9 mouse cellular contexts compared by ENCODE assay signal in the genomic region with DNA sequence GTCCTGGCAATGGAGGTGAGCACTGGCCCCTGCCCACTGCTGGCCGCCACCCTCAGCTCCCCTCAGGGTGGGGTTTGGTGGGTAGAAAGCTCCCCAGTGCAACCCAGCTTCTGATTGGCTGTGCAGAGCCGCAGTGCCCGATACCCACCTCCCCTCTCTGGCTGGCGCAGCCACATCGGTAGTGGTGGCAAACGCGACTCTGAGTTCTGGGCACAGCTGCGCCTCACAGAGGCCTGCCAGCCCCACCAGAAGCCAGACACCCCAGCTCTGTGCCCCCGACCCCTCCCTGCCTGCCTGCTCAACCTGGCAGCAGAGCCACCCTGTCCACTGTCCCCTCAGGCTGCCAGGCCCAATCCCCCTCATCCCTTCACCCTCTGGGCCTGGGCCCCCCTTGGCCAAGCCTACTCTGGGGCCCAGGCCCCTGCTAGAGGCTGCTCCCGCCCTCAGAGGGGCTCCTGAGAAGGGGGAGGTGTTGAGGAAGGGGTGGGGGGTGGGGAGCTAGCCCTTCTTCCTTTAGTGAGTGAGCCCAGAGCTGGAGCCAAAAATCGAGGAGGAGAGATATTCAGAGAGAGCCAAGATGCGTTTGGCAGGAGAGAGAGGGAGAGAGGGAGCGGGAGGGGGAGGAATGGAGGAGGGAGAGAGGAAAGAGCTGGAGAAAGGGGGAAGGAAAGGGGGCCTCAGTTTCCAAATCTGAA. TPM values are rescaled to one million over a fixed set of nuclear protein-coding genes. Genes with fewer than 3 reads are reported as not detected.
DNase-seq lines count a peak whose midpoint lies in the region; ATAC-seq and TF ChIP-seq lines count a peak whose summit lies in the region.
"Had no signal": no experiment of that assay in that cellular context is flagged by ENCODE, and none has a peak within 500 bp of the region (broad histone marks: within the 10 kb centered on the region; RNA-seq: fewer than 3 reads in every experiment).

No protein-coding gene starts in this region.

- peak overlapping the region; percentile 97 for H3K27ac ChIP-seq in layer of hippocampus, adult 2 months
- peak overlapping the region; percentile 78; the same call in 1 of the 2 replicates for H3K27ac ChIP-seq in stomach, embryonic 14.5 days (ENCODE audit: low read length)
- H3K27ac ChIP-seq: macrophage had no signal

- H3K4me2 ChIP-seq in stomach, embryonic 14.5 days (replicated peaks; ENCODE audit: low read depth, low read length): peak overlapping the region; percentile 34; the same call in 1 of the 2 replicates

- no peaks in the 10 kb centered on the region for H3K9me3 ChIP-seq in stomach, embryonic 14.5 days (ENCODE audit: control insufficient read depth, low read depth, low read length)

- no peak overlapping the region; the same call in 1 of the 2 replicates for H3K9ac ChIP-seq in stomach, embryonic 14.5 days (replicated peaks; ENCODE audit: low read depth, low read length)

- WGBS in stomach, embryonic 14.5 days: 55% methylated on average over 13 of the region's 13 CpGs

- peak overlapping the region; percentile 43 for H3K4me3 ChIP-seq in layer of hippocampus, adult 2 months
- no peak overlapping the region for H3K4me3 ChIP-seq in stomach, embryonic 14.5 days (ENCODE audit: low read depth, low read length)

- peaks cover 11% of the 10 kb centered on the region; the same call in 1 of the 2 replicates for H3K27me3 ChIP-seq in stomach, embryonic 14.5 days (ENCODE audit: control insufficient read depth, insufficient read depth, low read length)

- TF ChIP-seq CTCF in layer of hippocampus, adult 2 months (conservative IDR thresholded peaks at IDR 0.05): no peak

- peaks cover 12% of the 10 kb centered on the region for H3K36me3 ChIP-seq in stomach, embryonic 14.5 days (ENCODE audit: control insufficient read depth, insufficient read depth, low read length)

- H3K4me1 ChIP-seq in stomach, embryonic 14.5 days (ENCODE audit: control insufficient read depth, insufficient read depth, low read length): peaks cover 45% of the 10 kb centered on the region

- peak; percentile 59; the same call in 1 of the 2 replicates for ATAC-seq in stomach, embryonic 14.5 days (ENCODE audit: insufficient number of reproducible peaks, insufficient read depth, low FRiP score, low read depth)
- ATAC-seq in megakaryocyte, adult 5-6 weeks (ENCODE audit: poor library complexity, severe bottlenecking): no peak

- peak; percentile 66 for DNase-seq in kidney, postnatal 10 days
- no peak for DNase-seq in kidney, adult 8-10 months
- DNase-seq in cerebellum, adult 11 months: peak; percentile 59
- peak; percentile 80 for DNase-seq in gastrocnemius, adult 18-20 months (ENCODE audit: low spot score)
- DNase-seq in layer of hippocampus, adult 2 months (ENCODE audit: low spot score in 2 of 2): peak; percentile 71 to 86
- DNase-seq in natural killer cell, adult 2 months (ENCODE audit: low spot score in 2 of 2): no peak

RNA-seq across cellular contexts. Expression of a gene that starts 6.2 kb away (rescaled TPM):
- 100 to 1,000 TPM; 481 to 528 TPM for total RNA-seq in gastrocnemius, adult 18-20 months (2021)
- 100 to 1,000 TPM; 408 to 482 TPM for total RNA-seq in layer of hippocampus, adult 2 months (2021)
- 37.8 and 40.5 TPM in 2 replicates for polyA plus RNA-seq in stomach, embryonic 14.5 days (2014; fragmentation: Nextera tagmentation; extraction: Ambion mirVana)
- 23.8 and 26.9 TPM in 2 replicates for total RNA-seq in megakaryocyte, adult 5-6 weeks (2015)
- 7.7 and 17.0 TPM in 2 replicates for total RNA-seq in megakaryocyte, adult 5-6 weeks (2017)

RNA-seq across cellular contexts. Expression of a gene that starts 28.7 kb away (rescaled TPM):
- 10 to 100 TPM; 12.8 to 12.9 TPM for total RNA-seq in gastrocnemius, adult 18-20 months (2021)
- total RNA-seq in layer of hippocampus, adult 2 months (2021): 10 to 100 TPM; 11.9 TPM
- polyA plus RNA-seq in stomach, embryonic 14.5 days (2014; fragmentation: Nextera tagmentation; extraction: Ambion mirVana): 7.1 and 7.6 TPM in 2 replicates
- 1.4 and 2.6 TPM in 2 replicates for total RNA-seq in megakaryocyte, adult 5-6 weeks (2015)
- 0.28 and 4.4 TPM in 2 replicates for total RNA-seq in megakaryocyte, adult 5-6 weeks (2017)

RNA-seq across cellular contexts. Expression of a gene that starts 37.4 kb away (rescaled TPM):
- total RNA-seq in gastrocnemius, adult 18-20 months (2021): 10 to 100 TPM; 22.9 to 24.2 TPM
- 10 to 100 TPM; 23.3 to 26.1 TPM for total RNA-seq in layer of hippocampus, adult 2 months (2021)
- 49.5 and 50.5 TPM in 2 replicates for polyA plus RNA-seq in stomach, embryonic 14.5 days (2014; fragmentation: Nextera tagmentation; extraction: Ambion mirVana)
- total RNA-seq in megakaryocyte, adult 5-6 weeks (2015): 6.3 and 6.6 TPM in 2 replicates
- 13.9 and 20.5 TPM in 2 replicates for total RNA-seq in megakaryocyte, adult 5-6 weeks (2017)

RNA-seq across cellular contexts. Expression of a gene that starts 46.5 kb away (rescaled TPM):
- 100 to 1,000 TPM; 171 to 176 TPM for total RNA-seq in gastrocnemius, adult 18-20 months (2021)
- total RNA-seq in layer of hippocampus, adult 2 months (2021): 10 to 100 TPM; 63.4 to 75.9 TPM
- polyA plus RNA-seq in stomach, embryonic 14.5 days (2014; fragmentation: Nextera tagmentation; extraction: Ambion mirVana): 119 and 125 TPM in 2 replicates
- 35.6 and 36.9 TPM in 2 replicates for total RNA-seq in megakaryocyte, adult 5-6 weeks (2015)
- total RNA-seq in megakaryocyte, adult 5-6 weeks (2017): 27.6 and 29.5 TPM in 2 replicates

RNA-seq across cellular contexts. Expression of a gene that starts 52.8 kb away (rescaled TPM):
- 100 to 1,000 TPM; 145 to 160 TPM for total RNA-seq in gastrocnemius, adult 18-20 months (2021)
- total RNA-seq in layer of hippocampus, adult 2 months (2021): 100 to 1,000 TPM; 457 to 504 TPM
- polyA plus RNA-seq in stomach, embryonic 14.5 days (2014; fragmentation: Nextera tagmentation; extraction: Ambion mirVana): 669 and 791 TPM in 2 replicates
- total RNA-seq in megakaryocyte, adult 5-6 weeks (2015): 163 and 187 TPM in 2 replicates
- 821 and 830 TPM in 2 replicates for total RNA-seq in megakaryocyte, adult 5-6 weeks (2017)

Comparison
In these comparisons a context has a peak if more than half of its experiments do, and no peak if none do; other contexts are left out.
1. DNase-seq: peak in kidney, postnatal 10 days (single experiment), cerebellum, adult 11 months (single experiment), gastrocnemius, adult 18-20 months (single experiment) and layer of hippocampus, adult 2 months (2 of 2); none in kidney, adult 8-10 months (0 of 2) and natural killer cell, adult 2 months (0 of 2).
2. RNA of a gene that starts 6.2 kb away (total RNA-seq): 481 to 528 TPM in gastrocnemius, adult 18-20 months and 408 to 482 TPM in layer of hippocampus, adult 2 months; 7.7 to 26.9 TPM in megakaryocyte, adult 5-6 weeks; every median in the first group is over 10 times any median in the second.